Mouse (Mus musculus) C2C12 (cell line): ENCODE data around the gene Gm20696.

Source experiments
- CEBPB ChIP-seq: IDR thresholded peaks from one replicate; pipeline ENCODE4 v1.6.1; 2011; ENCODE audit warnings: low read depth, mild to moderate bottlenecking, control low read depth, moderate library complexity
- CTCF ChIP-seq: IDR thresholded peaks from one replicate; pipeline ENCODE4 v1.5.1; 2011; ENCODE audit not compliant: control insufficient read depth, insufficient read depth, insufficient read length
- FOSL1 ChIP-seq: IDR thresholded peaks from one replicate; pipeline ENCODE4 v1.8.0; 2011; ENCODE audit warnings: mild to moderate bottlenecking, low read length; ENCODE audit not compliant: poor library complexity, insufficient read depth, severe bottlenecking
- MAX ChIP-seq: IDR thresholded peaks from one replicate; pipeline ENCODE4 v1.6.1; 2011; ENCODE audit warnings: mild to moderate bottlenecking, control low read depth
- MYOD1 ChIP-seq: IDR thresholded peaks from one replicate; pipeline ENCODE4 v1.6.1; 2011; ENCODE audit warnings: low read depth; ENCODE audit not compliant: control insufficient read depth, insufficient read length
- MYOG ChIP-seq: IDR thresholded peaks from one replicate; pipeline ENCODE4 v1.6.1; 2011; ENCODE audit not compliant: control insufficient read depth, insufficient read length; ENCODE audit errors: extremely low read depth
- USF1 ChIP-seq: IDR thresholded peaks from one replicate; pipeline ENCODE4 v1.6.1; 2011; ENCODE audit warnings: low read depth, mild to moderate bottlenecking, control low read depth, moderate library complexity

DNA sequence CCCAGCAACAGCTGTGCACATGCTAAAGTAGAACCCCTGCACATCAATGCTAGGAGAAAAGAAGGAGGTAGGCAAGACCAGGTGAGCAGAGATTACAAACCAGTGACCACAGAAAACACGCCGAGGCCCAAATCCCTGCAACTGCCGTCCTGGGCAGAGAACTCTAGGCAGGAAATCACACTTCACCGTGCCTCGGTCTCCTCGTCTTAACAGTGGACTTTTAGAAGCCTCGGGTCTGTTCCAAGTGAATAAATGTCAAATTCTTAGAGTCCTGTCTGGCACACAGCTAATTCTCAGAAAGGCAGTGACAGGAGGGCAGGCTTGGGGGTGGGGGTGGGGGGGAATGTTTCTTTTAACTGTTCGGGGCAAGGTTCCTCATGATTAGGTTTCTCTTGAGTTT is 364.7 kb downstream of the Gm20696 start:
- TF ChIP-seq CTCF = no peak
- TF ChIP-seq MYOG = no peak
- TF ChIP-seq FOSL1 = no peak
- TF ChIP-seq CEBPB = no peak
- TF ChIP-seq MAX = no peak
- no peak for TF ChIP-seq USF1
- no peak for TF ChIP-seq MYOD1
